Mouse (Mus musculus): ENCODE data around the gene Mfsd6.

DNA sequence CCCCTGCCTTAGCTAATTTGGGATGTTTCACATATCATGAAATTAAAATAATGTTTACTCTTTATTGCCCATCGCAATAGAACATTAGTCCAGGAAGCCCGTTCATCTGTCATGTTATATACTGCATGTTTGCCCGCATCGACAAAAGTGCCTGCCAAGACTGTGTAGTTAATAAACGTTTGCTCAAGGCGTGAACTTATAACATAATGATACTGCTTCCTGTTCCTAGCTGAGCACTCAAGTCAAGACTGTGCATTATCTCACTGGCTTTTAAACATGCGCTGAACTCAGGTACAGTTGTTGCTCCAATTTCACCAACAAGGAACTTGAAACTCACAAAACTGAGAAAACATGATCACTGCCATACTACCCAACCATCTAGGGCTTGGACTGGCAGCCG lies 39.6 kb downstream of the Mfsd6 start:
- TF ChIP-seq CTCF (IDR thresholded peaks at IDR 0.05; ENCODE audit: insufficient read depth, low read depth, low read length): no peak
- no peak for TF ChIP-seq POLR2A (IDR thresholded peaks at IDR 0.05; ENCODE audit: insufficient read depth, low read depth, low read length)

Measured in olfactory bulb, adult 2 months (tissue).